Mouse (Mus musculus): ENCODE data around the gene Cfap299.
"Not testable (repeated sequence)": the region's sequence is repeated elsewhere in the genome, so short reads cannot be mapped to it uniquely, and the experiment has no call there.

Gene Cfap299

GRCm38 (mm10) chr5:98523783-98524182 is 194.7 kb downstream of the Cfap299 start:
- DNase-seq (ENCODE audit: low spot score in 2 of 2), result no peak

DNA sequence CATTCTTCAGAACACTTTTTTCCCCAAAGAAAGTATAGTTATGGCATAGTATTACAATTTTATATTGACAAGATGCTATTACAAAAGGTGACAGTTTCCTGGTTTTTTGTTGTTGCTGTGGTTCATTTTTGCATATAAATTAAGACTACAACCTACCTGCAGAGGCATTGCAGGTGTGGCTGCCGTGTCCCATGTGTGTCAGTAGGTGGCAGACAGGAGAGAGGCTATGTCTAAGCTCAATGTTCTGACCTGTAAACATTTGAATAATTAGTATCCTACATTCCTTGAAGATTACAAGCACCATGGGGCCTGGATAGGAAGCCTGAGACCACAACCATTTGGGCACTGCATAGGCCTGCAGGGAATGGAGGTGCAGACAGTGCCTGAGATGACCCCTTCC is 212.2 kb downstream of the Cfap299 start:
- no peak for DNase-seq (ENCODE audit: low spot score in 2 of 2)

DNA sequence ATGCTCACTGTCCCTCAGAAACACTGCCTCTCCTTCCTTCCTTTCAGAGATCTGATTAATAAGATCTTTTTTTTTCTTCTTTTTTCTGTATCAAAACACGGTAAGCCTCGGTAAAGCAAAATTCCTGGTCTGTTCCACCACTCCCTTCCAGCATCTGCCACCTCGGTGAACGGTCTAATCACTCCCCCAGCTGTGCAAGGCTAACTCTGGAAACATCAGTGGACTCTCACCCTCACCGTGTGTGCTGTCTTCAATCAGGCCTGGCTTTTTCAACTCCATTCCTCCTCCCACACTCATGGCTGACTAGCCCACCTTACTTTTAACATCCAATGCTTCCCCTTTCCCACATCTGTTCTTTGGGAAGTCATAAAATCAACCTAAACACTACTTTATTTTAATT is 221.2 kb downstream of the Cfap299 start:
- DNase-seq (ENCODE audit: low spot score in 2 of 2), result no peak

GRCm38 (mm10) chr5:98550873-98551272 is 221.8 kb downstream of the Cfap299 start:
- no peak for DNase-seq (ENCODE audit: low spot score in 2 of 2)

- DNase-seq (ENCODE audit: low spot score in 2 of 2), result no peak
Measured at GRCm38 (mm10) chr5:98552395-98552794, 223.3 kb downstream of the Cfap299 start, which contains the start of gene Gm11111. Gene Gm11111 (plus strand): TSS chr5:98552695.

DNA sequence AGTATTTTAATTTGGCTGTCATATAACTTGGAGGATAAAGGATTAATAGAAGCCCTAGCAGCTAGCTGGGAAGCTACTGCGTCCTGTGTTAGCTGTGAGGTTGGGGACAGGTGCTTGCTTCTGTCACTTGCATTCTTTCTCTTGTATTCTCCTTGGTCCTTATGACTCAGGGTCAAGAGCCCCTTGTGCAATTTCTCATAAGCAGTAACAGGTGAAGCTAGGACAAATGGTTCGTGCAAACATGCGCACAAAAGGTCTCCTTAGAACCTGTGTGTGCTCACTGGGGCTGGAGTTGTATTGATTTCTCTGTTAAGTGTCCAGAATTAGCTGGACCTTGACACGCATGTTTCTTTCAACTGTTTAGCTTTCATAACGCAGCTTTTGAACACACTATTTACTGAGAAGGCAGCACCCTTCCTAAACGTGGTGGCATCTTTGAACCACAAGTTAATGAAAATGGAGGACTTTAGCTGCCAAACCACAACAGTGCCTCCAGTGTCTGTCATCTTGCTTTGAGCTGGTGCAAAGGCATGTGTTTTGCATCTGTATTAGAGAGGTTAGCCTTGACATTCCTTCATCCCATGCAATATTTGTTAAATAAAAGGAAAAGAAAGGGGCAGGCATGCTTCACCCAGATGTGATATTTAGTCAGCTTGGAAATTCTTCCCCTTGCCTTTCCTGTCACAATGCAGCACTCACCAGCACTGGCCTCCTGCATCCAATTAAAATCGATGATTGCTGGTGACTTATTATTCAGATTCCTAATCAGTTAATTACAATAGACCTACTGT is 223.9 kb downstream of the Cfap299 start:
- no peak for DNase-seq (ENCODE audit: low spot score in 2 of 2)

- no peak for DNase-seq (ENCODE audit: low spot score in 2 of 2)
Measured at GRCm38 (mm10) chr5:98561301-98561700, 232.2 kb downstream of the Cfap299 start.

DNA sequence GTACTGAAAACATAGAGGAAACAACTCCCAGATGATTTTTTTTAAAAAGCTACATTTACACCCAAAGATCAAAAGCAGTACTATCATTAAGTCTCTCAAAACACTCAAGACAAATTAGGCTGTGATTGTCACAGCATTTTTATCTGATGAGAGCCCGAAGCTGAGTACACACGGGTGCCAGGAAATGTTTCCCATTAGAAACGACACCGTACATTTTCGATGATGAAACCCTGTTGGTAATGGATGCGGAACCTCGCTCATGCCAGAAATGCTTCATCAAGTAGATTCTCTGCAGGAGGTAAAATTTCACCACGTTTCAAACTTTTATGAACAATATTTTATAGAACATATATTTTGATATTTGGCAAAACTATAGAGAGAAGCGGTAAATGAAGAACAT is 233.7 kb downstream of the Cfap299 start:
- no peak for DNase-seq (ENCODE audit: low spot score in 2 of 2)

DNA sequence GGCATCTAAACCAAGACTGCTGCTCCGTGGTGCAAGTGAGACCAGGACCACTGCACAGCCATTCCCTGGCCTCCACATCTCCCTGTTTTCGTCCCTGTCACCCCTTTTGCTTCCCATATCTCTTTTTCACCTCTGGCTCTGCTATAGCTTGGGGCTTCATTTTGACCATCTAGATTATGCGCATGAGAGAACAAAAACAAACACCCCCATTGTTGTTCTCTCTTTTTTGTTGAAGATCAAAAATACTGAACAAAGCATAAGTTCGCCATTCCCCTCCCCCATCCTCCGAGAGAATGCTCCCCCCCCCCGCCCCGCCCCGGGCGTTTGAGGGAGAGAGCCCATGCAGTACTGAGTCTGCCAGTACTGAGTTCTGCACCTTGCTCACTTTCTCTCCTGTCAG is 234.7 kb downstream of the Cfap299 start:
- DNase-seq (ENCODE audit: low spot score in 2 of 2), result no peak

DNA sequence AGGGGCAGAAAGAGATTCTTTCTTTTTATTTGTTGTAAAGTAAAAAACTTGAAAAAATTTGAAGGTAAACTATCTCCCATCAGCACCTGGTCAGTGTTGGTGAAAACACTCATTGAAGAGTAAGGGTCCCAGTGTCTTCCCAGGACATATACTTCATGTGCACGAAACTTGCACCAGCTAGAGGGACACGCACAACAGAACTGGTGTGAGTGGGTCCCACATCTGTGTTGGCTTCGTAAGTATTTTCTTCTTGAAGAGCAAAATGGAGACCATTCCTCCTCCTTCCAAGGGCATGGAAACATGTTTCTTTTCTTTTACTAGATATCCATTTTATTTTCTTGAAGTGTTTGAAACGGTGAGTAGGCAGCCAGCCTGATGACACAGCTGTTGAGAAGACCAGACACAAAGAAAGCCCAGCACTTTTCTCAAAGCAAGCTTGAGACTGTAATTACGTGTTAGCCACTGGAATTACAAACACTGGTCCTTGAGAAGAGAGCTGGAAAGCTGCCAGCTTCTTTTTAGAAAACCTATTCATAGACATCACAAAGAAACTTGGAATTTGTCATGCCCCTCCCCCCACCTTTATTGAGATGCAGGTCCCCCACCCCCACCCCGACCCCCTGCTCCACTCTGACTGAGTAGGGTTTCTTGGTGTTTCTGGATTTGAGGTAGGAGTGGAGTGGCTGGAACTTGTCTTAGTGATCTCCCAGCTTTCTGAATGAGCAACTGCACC is 237.5 kb downstream of the Cfap299 start:
- DNase-seq (ENCODE audit: low spot score in 2 of 2), result no peak

GRCm38 (mm10) chr5:98568481-98568880 is 239.4 kb downstream of the Cfap299 start:
- DNase-seq (ENCODE audit: low spot score in 2 of 2), result no peak

DNA sequence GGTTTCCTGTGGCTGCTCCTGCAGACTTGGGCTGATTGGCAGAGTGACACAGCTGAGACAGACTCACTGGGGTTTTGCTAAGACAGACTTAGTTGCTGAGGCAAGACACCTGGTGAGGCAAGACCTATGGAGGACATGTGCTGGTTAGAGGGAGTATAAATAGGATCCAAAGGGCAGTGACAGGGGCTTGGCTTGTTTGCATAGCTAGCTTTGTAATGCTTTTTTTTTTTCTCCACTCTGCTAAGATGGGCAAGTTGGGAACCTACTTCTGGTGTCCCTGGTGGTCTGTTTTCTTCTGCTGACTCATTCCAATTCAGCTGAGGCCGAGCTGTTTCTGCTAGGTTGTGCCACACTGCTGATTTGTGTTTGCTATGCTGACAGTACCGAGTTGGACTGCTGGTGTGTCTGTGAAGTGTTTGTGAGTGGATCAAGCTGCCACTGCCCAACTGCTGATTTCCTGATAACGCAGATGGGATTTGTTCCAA is 240.0 kb downstream of the Cfap299 start:
- no peak for DNase-seq (ENCODE audit: low spot score in 2 of 2)

GRCm38 (mm10) chr5:98572392-98572791 is 243.3 kb downstream of the Cfap299 start:
- no peak for DNase-seq (ENCODE audit: low spot score in 2 of 2)

GRCm38 (mm10) chr5:98574711-98575470 is 245.8 kb downstream of the Cfap299 start:
- no peak for DNase-seq (ENCODE audit: low spot score in 2 of 2)

DNA sequence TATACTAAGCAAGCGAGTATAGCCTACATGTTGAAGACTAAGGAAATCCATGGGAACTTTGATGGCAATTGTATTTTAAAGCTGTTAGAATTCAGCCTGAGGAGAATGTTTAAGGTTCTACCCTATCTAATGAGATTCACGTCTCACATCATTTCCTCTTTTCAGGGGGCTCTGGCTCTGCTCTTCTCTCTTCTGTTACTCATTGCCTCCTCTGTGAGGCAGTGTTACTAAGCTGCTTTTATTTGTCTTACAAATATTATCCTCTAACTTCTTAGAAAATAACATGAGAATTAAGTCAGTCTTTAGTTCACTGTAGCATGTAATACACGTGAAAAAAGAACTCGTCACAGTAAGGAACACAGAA is 246.3 kb downstream of the Cfap299 start:
- no peak for DNase-seq (ENCODE audit: low spot score in 2 of 2)

DNA sequence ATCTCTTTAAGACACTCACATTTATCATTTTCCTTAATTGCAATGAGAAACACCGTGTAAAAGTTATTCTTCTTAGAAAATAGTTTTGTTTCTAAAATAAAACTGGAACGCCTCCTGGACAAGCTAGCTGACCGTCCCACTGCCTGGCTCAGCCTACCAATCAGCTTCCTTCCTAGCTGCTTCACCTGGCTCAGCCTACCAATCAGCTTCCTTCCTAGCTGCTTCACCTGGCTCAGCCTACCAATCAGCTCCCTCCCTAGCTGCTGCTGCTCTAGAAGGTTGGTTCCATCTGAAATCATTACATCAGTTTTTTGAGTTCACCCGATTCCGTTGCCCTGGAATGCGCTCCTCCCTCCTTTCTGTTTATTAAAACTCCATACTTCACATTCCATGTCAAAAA is 247.4 kb downstream of the Cfap299 start:
- DNase-seq (ENCODE audit: low spot score in 2 of 2), result not testable (repeated sequence)

- no peak for DNase-seq (ENCODE audit: low spot score in 2 of 2)
Measured at GRCm38 (mm10) chr5:98578398-98578797, 249.3 kb downstream of the Cfap299 start.

DNA sequence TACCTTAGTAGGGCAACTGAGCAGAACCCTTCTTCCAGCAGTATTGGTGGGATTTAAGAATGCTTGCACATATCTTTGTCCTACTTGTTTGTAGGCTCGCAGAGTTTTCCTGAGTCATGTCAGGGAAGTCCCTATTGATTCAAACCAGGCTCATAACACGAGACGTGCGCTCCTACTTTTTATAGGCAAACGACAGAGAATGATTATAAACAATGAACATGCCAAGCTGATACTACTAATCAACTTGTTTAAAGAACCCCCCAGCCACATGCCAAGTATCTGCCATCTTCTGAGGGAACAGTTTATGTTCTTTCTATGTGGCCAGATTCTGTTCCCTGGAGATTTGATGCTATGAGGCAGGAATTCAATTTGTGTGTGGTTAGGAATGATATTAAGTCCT is 251.7 kb downstream of the Cfap299 start:
- no peak for DNase-seq (ENCODE audit: low spot score in 2 of 2)

- no peak for DNase-seq (ENCODE audit: low spot score in 2 of 2)
Measured at GRCm38 (mm10) chr5:98582051-98582450, 252.9 kb downstream of the Cfap299 start.

DNA sequence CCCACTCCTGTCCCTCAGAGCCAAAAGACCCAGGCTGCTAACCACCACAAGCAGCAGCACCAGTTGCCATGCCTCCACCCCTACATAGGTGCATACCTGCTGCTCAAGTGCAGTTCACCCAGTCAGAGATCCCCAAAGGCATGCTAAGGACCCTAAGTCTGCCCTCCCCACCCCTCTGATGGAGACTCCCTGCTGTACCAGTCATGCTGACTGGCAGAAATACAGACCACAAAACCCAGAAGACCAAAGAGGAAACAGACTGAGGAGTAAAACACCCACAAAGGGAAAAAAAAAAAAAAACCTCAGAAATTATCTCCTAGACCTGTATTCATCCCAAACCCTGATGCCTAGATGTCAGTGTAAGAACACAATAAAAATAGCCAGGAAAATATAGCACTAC is 256.8 kb downstream of the Cfap299 start:
- no peak for DNase-seq (ENCODE audit: low spot score in 2 of 2)

- no peak for DNase-seq (ENCODE audit: low spot score in 2 of 2)
Measured at GRCm38 (mm10) chr5:98613511-98613910, 284.4 kb downstream of the Cfap299 start.

- no peak for DNase-seq (ENCODE audit: low spot score in 2 of 2)
Measured at GRCm38 (mm10) chr5:98616902-98617301, 287.8 kb downstream of the Cfap299 start.
